Mouse (Mus musculus): ENCODE results near the gene Kdelr2. TPM values are rescaled to one million over a fixed set of nuclear protein-coding genes. Genes with fewer than 3 reads are reported as not detected.

The Kdelr2 gene
- total and polyA plus RNA-seq, 2 experiments, result 114 to 130 TPM

DNA sequence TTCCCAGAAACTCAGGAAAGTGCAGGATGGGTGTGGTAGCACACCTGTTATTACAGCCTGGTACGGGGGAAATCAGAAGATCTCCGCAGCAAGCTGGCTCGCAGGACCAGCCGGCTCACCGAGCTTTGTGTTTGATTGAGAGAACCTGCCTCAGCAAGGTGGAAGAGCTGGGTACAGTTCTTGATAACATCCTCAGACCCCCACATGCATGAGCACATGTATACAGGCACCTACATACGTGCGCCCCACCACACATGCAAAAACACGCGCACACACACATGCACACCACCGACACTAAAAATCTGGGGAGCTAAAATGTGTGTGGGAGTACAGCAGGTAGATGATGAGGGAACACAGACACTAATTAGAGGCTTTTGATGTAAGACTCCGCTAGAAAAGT is 60.0 kb downstream of the Kdelr2 start:
- no peak overlapping the region for H3K27ac ChIP-seq (replicated peaks; ENCODE audit: insufficient read depth, low read depth, low read length)
- H3K79me2 ChIP-seq (ENCODE audit: control insufficient read depth, insufficient read depth, low read length), result no peaks in the 10 kb centered on the region
- DNase-seq (ENCODE audit: extremely low read depth, low read depth, low spot score), result no peak

DNA sequence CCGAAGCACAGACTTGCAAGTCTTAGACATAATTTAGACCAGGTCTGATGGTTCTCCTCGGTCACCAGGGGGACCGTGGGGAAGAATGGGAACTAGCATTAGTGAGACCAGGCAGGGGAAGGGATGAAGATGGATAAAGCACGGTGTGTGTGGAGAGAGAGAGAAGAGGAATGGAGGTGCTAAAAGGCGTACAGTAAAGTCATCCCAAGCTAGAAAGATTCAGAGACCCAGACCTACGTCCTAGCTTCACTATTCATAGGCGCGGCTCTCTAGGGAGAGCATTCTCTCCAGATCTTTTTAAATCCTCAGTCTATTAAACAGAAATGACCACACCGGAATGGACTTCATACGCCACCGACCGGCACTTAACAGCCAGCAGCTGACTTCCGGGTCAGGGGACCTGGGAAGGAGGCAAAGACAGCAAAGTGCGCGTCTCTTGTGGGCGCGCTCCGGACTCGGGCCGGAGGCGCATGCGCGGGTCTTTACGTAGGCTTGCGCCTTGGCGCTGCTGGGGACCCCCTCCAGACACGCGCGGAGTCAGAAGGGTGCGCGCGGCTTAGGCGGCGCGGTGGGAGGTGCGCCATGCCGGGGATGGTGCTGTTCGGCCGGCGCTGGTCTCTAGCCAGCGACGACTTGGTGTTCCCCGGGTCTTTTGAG is 60.6 kb downstream of the Kdelr2 start, which contains the start of gene Daglb:
Gene Daglb, plus strand, starts transcription at position 485 of the 657 bp plus-strand sequence.
- no peaks in the 10 kb centered on the region for H3K27me3 ChIP-seq (ENCODE audit: control insufficient read depth, insufficient read depth, low read length)
- no peaks in the 10 kb centered on the region for H3K79me2 ChIP-seq (ENCODE audit: control insufficient read depth, insufficient read depth, low read length)
- WGBS, result 3% methylated on average over 43 of the region's 43 CpGs
- H3K4me1 ChIP-seq (ENCODE audit: control insufficient read depth, insufficient read depth, low read length), result no peaks in the 10 kb centered on the region; the same call in 1 of the 2 replicates
- H3K36me3 ChIP-seq (ENCODE audit: control insufficient read depth, insufficient read depth, low read length), result no peaks in the 10 kb centered on the region
- H3K27ac ChIP-seq (replicated peaks; ENCODE audit: insufficient read depth, low read depth, low read length), result peak within 1 kb of the TSS; percentile 22
- TF ChIP-seq CTCF (IDR thresholded peaks at IDR 0.05; ENCODE audit: low read depth, low read length) (no peak), POLR2A (IDR thresholded peaks at IDR 0.05; ENCODE audit: extremely low read depth, insufficient read depth, low read length) (0 out of 2 replicates have a peak, but pooled peaks have one; percentile 38)
- peak; percentile 78 for DNase-seq (ENCODE audit: extremely low read depth, low read depth, low spot score)
- peak within 1 kb of the TSS; percentile 72 for H3K4me3 ChIP-seq (ENCODE audit: insufficient read depth, low read depth, low read length)
- peak within 1 kb of the TSS; percentile 78 for H3K9ac ChIP-seq (ENCODE audit: low read depth, low read length)

More for the DNA sequence above, 60.0 kb downstream of the Kdelr2 start:
- TF ChIP-seq CTCF (IDR thresholded peaks at IDR 0.05; ENCODE audit: low read depth, low read length) (no peak), POLR2A (IDR thresholded peaks at IDR 0.05; ENCODE audit: extremely low read depth, insufficient read depth, low read length) (no peak)
- Histone ChIP-seq H3K4me1 (ENCODE audit: control insufficient read depth, insufficient read depth, low read length) (no peaks in the 10 kb centered on the region; the same call in 1 of the 2 replicates), H3K36me3 (ENCODE audit: control insufficient read depth, insufficient read depth, low read length) (no peaks in the 10 kb centered on the region), H3K9ac (ENCODE audit: low read depth, low read length) (no peak overlapping the region), H3K27me3 (ENCODE audit: control insufficient read depth, insufficient read depth, low read length) (no peaks in the 10 kb centered on the region), H3K4me3 (ENCODE audit: insufficient read depth, low read depth, low read length) (no peak overlapping the region)
- 90% methylated on average over 11 of the region's 11 CpGs for WGBS

DNA sequence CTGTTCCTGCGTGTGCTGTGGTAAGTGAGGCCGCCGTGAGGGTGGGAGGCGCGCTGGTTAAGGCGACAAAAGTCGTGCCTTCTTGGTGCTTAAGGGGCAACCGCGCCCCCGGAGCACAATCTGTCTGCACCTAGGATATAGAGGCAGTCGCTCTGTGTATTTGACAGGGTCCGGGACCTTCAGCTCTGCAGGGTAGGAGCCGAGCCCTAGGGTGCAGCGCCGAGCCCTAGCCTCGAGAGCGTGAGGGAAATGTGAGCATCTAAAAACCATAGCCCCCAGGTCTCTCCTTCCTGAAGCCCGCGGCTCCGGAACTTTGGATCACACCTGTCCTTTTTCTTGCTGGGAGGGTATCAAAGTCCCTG is 61.1 kb downstream of the Kdelr2 start:
- Histone ChIP-seq H3K27ac (replicated peaks; ENCODE audit: insufficient read depth, low read depth, low read length) (peak overlapping the region; percentile 22; the same call in 1 of the 2 replicates), H3K4me1 (ENCODE audit: control insufficient read depth, insufficient read depth, low read length) (no peaks in the 10 kb centered on the region; the same call in 1 of the 2 replicates), H3K9ac (ENCODE audit: low read depth, low read length) (peak overlapping the region; percentile 78), H3K27me3 (ENCODE audit: control insufficient read depth, insufficient read depth, low read length) (no peaks in the 10 kb centered on the region), H3K4me3 (ENCODE audit: insufficient read depth, low read depth, low read length) (peak overlapping the region; percentile 72), H3K79me2 (ENCODE audit: control insufficient read depth, insufficient read depth, low read length) (no peaks in the 10 kb centered on the region), H3K36me3 (ENCODE audit: control insufficient read depth, insufficient read depth, low read length) (no peaks in the 10 kb centered on the region)
- DNase-seq (ENCODE audit: extremely low read depth, low read depth, low spot score), result no peak
- TF ChIP-seq POLR2A (IDR thresholded peaks at IDR 0.05; ENCODE audit: extremely low read depth, insufficient read depth, low read length), result no peak
- TF ChIP-seq CTCF (IDR thresholded peaks at IDR 0.05; ENCODE audit: low read depth, low read length), result no peak
- 1% methylated on average over 20 of the region's 20 CpGs for WGBS

GRCm38 (mm10) chr5:143465156-143466085 is 61.8 kb downstream of the Kdelr2 start:
- Histone ChIP-seq H3K27ac (replicated peaks; ENCODE audit: insufficient read depth, low read depth, low read length) (no peak overlapping the region), H3K36me3 (ENCODE audit: control insufficient read depth, insufficient read depth, low read length) (no peaks in the 10 kb centered on the region), H3K4me1 (ENCODE audit: control insufficient read depth, insufficient read depth, low read length) (no peaks in the 10 kb centered on the region; the same call in 1 of the 2 replicates), H3K79me2 (ENCODE audit: control insufficient read depth, insufficient read depth, low read length) (no peaks in the 10 kb centered on the region), H3K4me3 (ENCODE audit: insufficient read depth, low read depth, low read length) (peak overlapping the region; percentile 72; the same call in 1 of the 2 replicates), H3K27me3 (ENCODE audit: control insufficient read depth, insufficient read depth, low read length) (no peaks in the 10 kb centered on the region), H3K9ac (ENCODE audit: low read depth, low read length) (no peak overlapping the region; the same call in 1 of the 2 replicates)
- 46% methylated on average over 23 of the region's 23 CpGs for WGBS
- DNase-seq (ENCODE audit: extremely low read depth, low read depth, low spot score), result no peak
- TF ChIP-seq POLR2A (IDR thresholded peaks at IDR 0.05; ENCODE audit: extremely low read depth, insufficient read depth, low read length) (no peak), CTCF (IDR thresholded peaks at IDR 0.05; ENCODE audit: low read depth, low read length) (no peak)

DNA sequence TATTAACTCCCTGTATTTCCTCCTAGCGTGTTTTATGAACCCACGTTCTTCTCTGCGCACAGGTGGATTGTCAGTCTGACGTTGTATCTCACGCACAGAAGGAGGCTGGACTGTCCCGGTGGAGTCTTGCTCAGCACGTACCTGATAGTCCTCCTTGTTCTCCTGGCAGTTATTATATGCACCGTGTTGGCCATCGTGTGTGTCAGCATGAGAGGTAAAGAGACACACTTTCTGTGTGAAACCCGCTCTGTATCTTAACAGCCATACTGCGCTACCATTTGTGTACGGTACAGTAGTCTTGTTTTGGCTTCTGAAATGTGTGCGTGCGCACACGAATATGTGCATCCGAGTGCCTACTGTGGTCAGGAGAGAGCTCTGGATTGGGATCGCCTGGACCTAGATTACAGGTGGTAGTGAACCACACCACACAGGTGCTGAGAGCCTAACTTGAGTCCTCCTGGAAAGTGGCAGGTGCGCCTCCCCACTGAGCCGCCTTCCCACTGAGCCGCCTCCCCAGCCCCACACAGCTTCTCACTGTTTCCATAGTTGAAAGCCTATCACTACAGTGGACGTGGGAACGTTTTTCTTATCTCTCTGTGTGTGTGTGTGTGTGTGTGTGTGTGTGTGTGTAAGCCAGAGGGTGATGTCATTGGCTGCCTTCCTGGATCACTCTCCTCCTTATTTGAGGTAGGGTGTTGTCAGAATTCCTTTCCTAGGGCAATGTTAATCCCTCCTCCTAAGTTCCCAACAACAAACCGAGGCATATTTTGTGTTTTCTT is 63.4 kb downstream of the Kdelr2 start:
- no peak for DNase-seq (ENCODE audit: extremely low read depth, low read depth, low spot score)
- no peaks in the 10 kb centered on the region for H3K27me3 ChIP-seq (ENCODE audit: control insufficient read depth, insufficient read depth, low read length)
- no peaks in the 10 kb centered on the region for H3K79me2 ChIP-seq (ENCODE audit: control insufficient read depth, insufficient read depth, low read length)
- WGBS, result 93% methylated on average over 23 of the region's 23 CpGs
- H3K27ac ChIP-seq (replicated peaks; ENCODE audit: insufficient read depth, low read depth, low read length), result no peak overlapping the region
- H3K4me3 ChIP-seq (ENCODE audit: insufficient read depth, low read depth, low read length), result no peak overlapping the region
- no peak for TF ChIP-seq POLR2A (IDR thresholded peaks at IDR 0.05; ENCODE audit: extremely low read depth, insufficient read depth, low read length)
- TF ChIP-seq CTCF (IDR thresholded peaks at IDR 0.05; ENCODE audit: low read depth, low read length), result no peak
- no peaks in the 10 kb centered on the region for H3K36me3 ChIP-seq (ENCODE audit: control insufficient read depth, insufficient read depth, low read length)
- no peak overlapping the region for H3K9ac ChIP-seq (ENCODE audit: low read depth, low read length)
- peaks cover 3% of the 10 kb centered on the region; the same call in 1 of the 2 replicates for H3K4me1 ChIP-seq (ENCODE audit: control insufficient read depth, insufficient read depth, low read length)
